Mouse (Mus musculus) c-Kit-positive CD71-positive TER-119-positive erythroid progenitor cells, embryonic 14.5 days (primary cell): ENCODE results near the gene Ehbp1.

Experiments
- DNase-seq: peaks from one replicate; pipeline ENCODE4 v3.0.0-alpha.2; 2013; ENCODE audit warnings: low spot score

Ehbp1 gene

DNA sequence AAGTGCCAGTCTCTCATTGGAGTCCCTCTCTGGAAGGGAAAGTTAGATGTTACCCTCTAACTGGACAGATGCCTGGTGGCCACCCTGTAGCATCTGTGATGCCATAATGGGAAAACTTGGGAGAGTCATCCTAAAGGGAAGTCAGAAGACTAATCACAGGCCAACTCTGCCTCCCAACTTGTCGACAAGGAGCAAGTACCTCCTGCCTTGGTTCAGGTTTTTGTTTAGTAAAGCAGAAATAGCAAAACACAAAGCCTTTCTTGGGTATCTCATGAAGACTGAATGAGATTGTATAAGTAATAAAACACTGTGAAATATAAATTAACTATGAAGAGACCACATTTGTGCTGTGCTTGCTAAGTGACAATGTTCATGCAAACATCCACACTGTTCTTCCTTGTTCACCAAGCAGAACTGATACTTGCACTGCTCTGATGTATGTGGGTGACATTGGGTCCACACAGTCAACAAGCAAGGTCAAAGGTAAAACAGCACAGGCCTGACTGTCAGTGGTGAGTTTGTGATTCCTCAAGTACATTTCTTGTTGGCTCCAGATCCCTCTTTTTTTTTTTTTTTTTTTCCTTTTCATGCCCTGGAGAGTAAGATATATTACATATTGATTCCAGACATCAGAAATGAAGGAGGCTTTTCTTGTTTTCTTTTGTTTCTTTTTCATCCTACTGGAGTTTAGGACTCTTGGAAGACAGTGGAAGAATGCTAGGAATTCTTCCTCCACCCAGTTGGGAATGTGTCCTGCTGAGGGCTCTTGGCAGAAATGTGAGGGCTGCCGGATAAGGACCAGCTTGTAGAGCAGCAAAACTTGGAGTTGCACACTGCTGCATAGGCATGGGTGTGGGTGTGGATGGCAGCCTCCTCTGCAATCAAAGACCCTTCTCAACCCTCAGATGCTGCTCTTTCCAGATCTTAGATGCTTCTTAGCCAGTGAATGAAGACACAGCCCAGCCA is at the start of gene Ehbp1:
Ehbp1 (minus strand) TSS at position 51 of the 966 bp plus-strand sequence.
- no peak for DNase-seq

DNA sequence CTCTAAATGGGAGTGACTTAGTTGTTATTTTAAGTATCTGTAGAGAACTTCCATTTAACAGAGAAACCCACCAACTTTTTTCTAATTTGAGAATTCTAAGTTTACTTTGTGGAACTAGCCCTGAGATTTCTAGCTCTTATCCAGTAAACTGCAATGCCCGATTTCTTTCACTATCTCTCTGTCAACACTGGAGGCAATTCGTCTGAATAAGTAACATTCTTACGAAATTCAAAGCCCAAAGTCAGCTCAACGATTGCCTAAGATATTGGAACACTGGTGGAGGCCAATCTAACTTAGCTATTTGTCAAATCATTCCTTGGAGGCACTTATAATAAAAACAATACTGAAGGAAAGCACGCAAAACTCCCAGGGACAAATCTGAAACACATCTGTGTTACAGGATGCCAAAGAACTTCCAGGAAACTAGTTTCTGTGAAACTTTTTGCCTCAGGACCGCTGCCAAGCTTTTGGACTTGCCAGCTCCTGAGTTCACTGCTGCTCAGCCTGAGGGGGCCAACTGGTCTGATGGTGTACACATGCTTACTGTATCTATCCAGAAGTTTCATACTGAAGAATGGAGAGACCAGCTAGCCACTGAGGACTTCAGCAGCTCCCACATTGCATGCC is 45.5 kb upstream of the Ehbp1 start:
- no peak for DNase-seq

DNA sequence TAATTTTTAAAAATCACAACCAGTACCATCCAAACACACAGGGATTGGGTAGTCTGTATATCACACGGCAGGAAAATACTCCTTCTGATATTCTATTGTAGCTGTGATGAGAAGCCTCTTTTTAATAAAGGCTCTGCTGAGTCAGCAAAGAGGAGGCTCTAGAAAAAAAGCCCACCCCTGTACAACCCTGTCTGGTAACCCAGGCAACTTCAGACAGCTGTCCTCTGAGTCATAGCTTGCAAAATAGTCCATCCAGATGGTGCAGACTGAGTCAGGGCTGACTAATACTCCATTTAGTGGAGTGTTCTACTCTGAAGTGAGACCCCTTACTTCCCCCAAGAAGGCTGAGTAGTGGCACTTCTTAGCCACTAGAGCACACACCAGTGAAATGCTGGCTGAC is 41.4 kb upstream of the Ehbp1 start:
- no peak for DNase-seq

DNA sequence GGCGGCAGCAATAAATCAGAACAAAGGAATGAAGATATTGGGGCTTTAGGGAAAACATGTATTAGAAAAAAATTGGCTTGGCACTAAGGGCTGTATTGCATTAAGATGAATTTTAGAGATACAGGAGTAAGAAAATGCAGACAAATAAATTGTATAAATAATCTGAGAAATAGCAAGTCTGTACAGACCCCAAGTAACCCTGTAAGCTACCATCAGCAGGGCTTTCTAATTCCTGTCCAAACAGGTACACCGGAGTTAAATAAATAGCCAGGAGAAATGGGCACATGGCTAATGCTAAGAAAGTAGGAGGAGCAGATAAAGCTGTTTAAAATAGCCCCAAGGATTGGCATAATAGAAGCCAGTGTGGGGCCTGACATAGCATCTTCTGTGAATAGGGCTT is 32.7 kb upstream of the Ehbp1 start:
- no peak for DNase-seq

DNA sequence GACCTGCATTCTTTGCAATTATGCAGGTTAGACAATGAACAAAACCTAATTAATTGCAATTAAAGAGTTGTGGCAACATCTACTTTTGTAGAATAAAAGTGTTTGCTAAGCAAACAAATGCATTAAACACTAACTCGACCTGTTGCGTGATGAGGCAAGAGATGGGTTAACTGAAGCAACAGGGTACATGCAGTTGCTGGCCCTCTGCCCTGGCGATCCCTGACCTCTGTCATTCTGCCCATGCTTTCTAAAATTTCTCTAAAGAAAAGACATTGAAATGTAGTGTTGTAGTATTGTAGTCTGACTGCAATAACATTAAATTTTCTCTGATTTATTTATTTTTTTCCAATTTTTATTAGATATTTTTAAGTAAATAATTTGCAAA is 31.2 kb upstream of the Ehbp1 start:
- DNase-seq: no peak

DNA sequence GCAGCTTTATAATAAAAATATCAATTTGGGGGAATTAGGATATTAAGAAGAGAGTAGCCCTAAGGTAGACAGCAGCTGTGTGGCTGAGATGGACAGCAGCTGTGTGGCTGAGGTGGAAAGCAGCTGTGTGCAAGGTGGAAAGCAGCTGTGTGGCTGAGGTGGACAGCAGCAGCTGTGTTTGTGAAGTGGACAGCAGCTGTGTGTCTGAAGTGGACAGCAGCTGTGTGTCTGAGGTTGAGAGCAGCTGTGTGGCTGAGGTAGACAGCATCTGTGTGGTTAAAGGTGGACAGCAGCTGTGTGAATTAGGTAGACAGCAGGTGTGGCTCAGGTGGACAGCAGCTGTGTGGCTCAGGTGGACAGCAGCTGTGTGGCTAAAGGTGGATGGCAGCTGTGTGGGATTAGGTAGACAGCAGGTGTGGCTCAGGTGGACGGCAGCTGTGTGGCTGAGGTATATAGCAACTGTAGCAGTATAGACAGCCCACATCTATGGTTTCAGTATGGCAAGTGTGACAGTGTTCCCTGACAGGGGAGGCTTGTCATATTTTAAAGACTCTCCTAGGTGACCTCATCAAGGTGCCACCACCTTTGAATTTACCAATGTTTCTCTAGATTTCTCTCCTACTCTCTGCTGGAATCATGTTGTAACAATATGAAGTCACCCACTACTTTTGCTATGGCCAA is 30.7 kb upstream of the Ehbp1 start:
- no peak for DNase-seq

DNA sequence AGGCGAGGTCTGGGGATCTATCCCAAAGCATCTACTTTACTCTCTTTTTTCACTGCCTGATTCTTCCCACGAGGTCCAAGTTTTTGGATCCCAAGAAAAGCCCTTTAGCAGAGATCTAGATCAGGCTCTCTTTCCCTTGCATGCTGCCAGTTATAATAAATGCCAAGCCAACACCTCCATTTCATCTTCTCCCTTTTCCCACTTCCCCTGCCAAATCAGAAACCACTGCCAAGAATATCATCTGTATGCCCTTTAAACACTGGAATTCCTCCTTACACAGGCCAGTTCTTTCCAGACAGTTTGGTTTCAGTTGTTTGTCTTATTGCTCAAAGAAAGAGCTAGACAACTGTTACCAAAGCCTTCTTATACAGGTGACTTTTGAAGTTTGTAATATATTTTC is 27.7 kb upstream of the Ehbp1 start:
- DNase-seq: no peak

DNA sequence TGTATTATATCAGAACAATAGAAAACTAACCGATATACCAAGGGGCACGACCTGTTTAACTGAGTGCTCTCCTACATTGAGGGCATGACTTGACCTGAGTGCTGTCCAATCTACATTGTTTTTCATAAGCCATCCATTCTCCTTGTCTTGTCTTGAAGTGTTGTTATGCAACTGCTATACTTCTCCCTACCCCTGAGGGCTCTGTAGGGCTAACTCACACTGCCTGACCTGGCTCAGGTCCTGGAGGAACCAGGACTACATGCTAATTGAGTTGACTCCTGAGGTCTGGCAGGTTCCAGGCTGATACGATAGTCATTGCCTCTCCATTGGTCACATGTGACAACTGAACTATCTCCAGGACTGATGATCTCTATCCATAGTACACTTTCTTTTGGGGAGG is 26.5 kb upstream of the Ehbp1 start:
- DNase-seq: no peak

DNA sequence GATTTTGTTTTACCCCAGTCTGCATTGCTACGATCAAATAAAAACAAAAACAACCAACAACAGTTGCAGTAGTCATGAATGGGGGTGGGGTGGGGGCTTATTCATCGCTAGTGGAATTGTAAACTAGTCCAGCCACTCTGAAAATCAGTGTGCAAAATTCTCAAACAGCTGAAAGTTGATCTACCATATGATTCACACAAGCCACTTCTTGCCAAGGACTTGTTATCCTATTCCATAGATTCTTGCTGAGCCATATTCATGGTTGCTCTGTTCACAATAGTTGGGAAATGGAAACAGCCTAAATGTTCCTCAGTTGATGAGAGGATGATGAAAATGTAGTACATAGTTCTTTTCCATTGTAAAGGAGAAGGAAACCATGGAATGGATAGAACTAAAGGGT is 24.4 kb upstream of the Ehbp1 start:
- no peak for DNase-seq

DNA sequence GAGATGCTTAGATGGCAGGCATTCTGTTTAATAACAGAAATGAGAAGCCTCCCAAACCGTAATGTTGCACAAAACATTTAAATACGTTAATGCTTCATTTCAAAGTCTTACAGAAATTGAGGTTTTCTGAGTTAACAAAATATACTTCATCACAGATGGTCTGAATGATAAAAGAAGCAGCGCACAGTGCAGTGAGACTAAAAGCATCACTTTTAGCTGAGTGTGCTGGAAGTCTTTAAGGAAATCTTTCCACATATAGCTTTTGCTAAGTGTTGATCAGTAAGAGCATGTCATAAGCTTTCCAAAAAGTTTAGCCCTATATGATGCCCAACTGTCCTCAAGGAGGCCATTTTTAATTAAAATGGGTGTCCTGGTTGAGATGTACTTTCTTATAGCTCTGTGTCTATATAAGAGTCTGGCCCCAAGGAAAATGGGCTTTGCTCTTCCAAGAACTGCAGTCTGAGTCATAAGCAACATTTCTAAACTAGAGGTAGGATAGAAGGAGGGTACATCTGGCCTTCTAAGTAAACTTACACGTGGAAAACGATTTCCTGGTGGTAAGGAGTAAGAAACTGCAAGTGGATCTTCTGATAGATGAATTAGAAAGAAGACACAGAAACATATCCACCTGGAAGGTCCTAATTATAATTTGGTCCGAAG is 12.0 kb upstream of the Ehbp1 start:
- DNase-seq: no peak

DNA sequence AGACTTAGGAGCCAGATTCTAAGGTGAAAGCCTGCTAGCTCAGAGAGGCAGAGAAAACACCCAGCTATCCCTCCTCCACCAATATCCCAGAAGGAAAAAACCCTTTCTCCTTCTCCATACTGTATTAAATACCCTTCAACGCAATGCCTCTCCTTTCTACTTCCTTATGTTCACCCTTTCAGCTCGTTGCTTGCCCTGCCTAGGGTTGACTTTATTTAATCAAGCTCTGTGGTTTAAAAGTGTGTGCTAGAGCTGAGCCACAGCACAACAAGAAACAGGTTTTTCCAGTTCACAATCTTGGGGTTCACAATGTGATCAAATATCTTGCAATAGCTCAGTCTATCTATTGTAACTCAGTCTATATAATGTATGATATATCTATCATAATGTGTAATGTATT is 7.9 kb upstream of the Ehbp1 start:
- no peak for DNase-seq

DNA sequence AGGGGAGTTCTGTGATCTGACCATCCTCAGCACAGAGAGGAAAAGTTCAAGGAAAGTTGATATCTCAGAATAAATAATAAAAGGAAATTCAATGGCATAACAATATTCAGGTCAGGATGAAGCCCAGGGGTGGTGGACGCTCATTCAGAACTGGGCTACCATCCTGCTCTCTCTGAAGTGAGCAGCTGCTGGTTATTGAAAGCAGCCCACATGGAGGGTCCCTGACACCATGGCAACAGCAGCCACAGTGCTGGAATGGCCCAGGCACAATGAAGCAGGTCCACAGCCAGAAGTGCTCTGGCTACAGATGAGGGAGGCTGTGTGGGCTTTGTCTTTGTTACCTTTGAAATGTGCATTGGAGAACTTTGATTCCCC is 6.4 kb upstream of the Ehbp1 start:
- no peak for DNase-seq

DNA sequence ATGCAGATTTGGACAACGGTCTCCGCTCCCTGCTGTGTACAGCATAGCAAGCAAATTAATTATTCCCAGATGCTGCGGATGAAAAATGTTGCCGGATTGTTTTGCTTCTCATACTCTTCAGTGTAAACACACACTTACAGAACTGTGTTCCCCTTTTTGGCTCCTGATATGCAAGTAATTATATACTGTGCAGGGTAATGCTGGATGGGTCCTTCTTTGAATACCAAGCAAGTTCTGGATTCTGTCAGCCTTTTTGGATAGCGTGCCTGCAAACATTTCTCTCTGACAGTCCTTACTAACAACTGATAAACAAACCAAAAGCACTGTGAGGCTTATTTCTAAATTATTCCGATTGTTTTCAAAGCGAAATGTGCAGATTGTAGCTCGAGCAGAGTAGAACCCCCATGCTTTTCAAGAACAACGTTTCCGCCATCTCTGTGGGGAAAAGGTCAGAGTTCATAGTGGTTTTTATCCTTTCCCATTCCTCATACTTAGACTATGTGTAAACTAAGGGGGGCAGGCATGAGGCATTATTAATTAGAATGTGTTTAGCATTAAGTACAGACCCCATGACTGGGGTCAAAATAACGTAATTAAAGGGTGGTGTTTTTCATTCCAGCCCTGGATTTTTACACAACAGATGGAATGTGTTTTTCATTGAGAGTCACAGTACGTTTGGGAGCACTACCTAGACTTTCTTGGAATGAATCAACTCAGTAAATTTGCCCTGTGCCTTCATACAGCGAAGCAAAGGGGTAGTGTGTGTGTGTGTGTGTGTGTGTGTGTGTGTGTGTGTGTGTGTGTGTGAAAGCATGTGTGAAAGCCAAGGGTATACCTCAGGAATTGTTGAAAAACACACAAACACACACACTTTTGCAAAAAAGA is 5.8 kb upstream of the Ehbp1 start:
- no peak for DNase-seq

DNA sequence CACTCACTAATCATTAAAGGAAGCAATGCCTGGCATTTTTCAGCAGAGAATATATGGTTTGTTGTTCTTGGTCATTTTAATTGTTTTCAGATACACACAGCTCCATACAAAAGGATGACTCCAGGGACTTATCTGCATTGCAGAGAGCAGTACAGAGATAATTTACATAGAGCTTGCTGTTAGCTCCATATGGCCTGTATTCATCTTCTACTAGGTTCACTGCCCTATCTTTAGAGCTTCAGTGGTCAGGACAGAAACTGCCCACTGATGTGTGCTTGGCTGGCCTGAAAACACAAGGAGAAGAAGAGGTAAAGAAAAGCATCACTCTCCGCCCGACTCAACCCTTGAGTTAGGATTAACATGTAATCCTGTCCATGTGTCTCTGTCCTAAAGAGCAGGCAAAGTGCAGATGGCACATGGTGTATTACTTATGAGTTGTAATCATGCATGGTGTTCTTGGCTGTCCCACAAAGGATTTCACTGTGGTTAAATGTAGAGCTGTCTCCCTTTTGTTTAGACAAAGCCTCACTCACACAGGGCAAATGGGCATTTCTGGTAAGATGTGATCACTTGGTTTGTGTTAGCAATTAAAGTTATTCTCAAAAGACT is 14.7 kb downstream of the Ehbp1 start:
- DNase-seq: no peak

DNA sequence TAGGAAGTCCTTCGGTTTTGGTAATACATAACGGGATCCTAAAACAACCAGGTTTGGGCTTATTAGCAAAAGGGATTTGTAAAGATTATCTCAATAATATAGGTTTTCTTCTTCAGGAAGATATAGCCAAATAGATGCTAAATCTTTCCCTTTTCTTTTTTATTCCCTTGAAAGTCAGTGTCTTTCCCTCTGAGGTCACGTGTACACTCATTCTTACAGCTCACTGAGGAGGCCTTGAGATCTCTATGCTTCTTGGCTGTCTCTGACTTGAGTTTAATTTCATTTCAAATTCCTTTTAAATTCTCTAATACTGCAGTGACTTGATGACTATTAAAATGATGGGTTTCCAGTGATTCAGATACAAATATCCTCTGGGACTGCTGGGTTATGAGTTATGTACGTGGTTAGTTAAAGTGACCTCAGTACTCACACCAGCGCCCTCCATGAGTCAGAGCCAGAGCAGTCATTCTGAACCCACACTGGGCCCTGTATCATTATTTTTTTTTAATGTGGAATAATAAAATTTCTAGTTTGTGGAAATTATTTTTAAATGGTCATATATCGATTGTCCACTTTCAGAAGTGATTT is 24.2 kb downstream of the Ehbp1 start:
- DNase-seq: no peak

DNA sequence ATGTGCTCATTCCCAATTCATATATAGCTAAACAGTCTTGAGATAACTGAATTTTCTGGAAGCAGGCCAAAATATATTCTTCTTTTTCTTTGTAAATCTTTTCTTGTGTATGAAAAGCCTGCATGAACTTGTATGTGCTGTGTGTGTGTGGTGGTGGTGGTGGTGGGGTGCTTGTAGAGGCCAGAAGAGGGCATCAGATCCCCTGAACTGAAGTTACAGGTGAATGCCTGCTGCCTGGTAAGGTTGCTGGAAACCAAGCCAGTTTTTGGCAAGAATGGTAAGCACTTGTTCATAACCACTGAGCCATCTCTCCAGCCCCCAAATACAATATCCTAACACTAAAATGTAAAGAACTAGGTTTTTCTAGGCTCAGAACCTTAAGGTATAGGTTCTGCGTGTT is 26.3 kb downstream of the Ehbp1 start:
- DNase-seq: no peak

DNA sequence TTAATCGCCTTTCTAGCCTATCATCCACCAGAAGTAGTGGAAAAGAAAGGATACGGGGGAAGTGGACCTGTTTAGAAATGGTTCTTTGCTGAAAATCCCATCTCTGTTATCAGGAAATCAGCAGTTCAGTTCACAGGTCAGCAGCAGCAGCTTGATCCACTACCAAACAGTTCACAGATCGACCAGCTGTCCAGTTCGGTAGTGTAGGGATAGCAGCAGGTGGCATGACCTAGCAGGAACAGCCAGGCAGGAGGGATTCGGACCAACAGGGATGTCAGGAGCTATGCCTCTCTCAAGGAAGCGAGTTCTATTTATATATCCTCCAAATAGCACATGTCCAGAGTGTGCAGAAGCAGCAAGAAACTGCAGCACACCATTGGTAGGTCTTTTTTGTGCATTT is 40.9 kb downstream of the Ehbp1 start:
- no peak for DNase-seq

DNA sequence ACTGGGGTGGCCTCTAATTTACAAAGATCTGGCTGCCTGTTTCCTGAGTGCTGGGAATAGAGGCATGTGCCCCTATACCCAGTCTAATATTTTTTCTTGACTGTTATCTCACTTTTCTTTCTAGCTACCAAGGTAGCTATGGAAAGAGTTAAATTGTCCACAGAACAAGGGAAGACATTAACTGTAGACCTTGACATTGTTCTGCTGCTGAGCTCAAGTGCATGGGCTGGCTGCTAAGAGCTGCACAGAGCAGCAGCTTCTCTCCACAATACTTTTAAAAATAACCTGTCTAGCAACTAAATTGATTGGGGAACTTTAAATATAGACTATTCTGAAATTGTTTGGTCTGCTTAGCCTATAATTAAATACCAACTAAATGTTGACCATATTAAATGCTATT is 52.9 kb downstream of the Ehbp1 start:
- no peak for DNase-seq

DNA sequence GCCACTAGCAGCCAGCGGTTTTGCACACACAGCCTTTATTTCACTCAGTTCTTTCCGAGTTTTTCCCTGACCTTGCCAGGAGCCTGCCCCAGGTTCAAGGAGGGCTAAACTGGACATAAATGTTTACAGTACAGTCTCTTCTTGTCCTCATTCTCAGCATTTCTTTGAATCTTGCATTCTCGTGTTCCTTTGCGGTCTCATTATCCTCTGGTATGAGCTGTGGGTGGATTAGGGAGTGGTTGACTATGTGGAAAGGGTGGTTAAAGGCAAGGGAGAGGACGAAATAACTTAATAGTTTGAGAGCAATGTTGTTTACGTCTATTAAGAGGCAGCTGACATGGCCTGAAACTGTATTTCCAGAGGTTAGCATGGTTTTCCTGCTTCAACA is 54.6 kb downstream of the Ehbp1 start:
- DNase-seq: no peak

DNA sequence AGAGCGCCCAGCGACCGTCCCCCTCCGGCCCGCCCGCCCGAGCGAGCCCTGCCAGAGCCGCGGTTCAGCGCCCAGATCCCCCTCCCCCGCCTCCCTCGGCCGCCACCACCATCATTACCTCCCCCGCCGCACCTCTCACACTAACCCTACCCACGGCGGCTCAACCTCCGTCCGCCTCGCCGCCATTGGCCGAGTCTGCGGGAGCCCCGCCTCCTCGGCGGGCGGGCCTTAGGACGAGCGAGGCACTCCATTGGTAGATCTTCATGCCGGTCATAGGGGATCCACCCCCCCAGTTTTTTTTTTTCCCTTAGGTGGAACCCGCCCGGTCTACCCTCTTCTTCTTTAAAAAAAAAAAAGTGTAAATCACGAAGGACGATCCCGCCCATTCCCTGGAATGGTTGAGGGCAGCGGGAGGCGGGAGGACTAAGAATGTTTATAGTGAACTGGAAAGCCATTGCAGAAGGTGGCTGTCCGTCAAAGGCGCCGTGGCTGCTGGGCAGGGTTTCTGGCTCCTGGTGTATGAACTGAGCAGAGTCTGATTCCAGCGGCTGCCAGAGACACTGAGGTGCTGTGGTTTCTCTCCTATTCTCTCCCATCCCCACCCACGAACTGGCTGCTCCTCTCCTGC is 55.1 kb downstream of the Ehbp1 start:
- DNase-seq: peak; percentile 88
